Mouse (Mus musculus) hindbrain, embryonic 15.5 days (tissue): ENCODE data around the gene Gm10142. TPM values are rescaled to one million over a fixed set of nuclear protein-coding genes. Genes with fewer than 3 reads are reported as not detected.
"Not testable (repeated sequence)": the region's sequence is repeated elsewhere in the genome, so short reads cannot be mapped to it uniquely, and the experiment has no call there.

Source experiments
- ATAC-seq: fragments of 200-750 bp; cut with Nextera tagmentation; 2 replicates; pipeline ENCODE4 v1.8.0; 2017; ENCODE audit warnings: low read depth, moderate number of reproducible peaks, moderate TSS enrichment; ENCODE audit not compliant: low FRiP score
- H3K27ac ChIP-seq: fragments of 300-500 bp; sonication (generic); replicated peaks from 2 replicates; pipeline ENCODE4 v1.5.1; 2015; ENCODE audit warnings: mild to moderate bottlenecking, inconsistent platforms
- H3K27me3 ChIP-seq: fragments of 300-500 bp; sonication (generic); 2 replicates; pipeline ENCODE4 v1.6.1; 2015; ENCODE audit warnings: control low read depth, inconsistent platforms
- H3K36me3 ChIP-seq: fragments of 300-500 bp; sonication (generic); 2 replicates; pipeline ENCODE4 v1.6.1; 2015; ENCODE audit warnings: control low read depth, inconsistent platforms
- H3K4me1 ChIP-seq: fragments of 300-500 bp; sonication (generic); replicated peaks from 2 replicates; pipeline ENCODE4 v1.6.1; 2015; ENCODE audit warnings: control low read depth, inconsistent platforms
- H3K4me2 ChIP-seq: fragments of 300-500 bp; sonication (generic); 2 replicates; pipeline ENCODE4 v1.6.1; 2015; ENCODE audit warnings: moderate library complexity, mild to moderate bottlenecking, inconsistent platforms
- H3K4me3 ChIP-seq: fragments of 300-500 bp; sonication (generic); 2 replicates; pipeline ENCODE4 v1.5.1; 2015; ENCODE audit warnings: mild to moderate bottlenecking, inconsistent platforms
- H3K9ac ChIP-seq: fragments of 300-500 bp; sonication (generic); 2 replicates; pipeline ENCODE4 v1.6.1; 2015; ENCODE audit warnings: inconsistent platforms
- H3K9me3 ChIP-seq: fragments of 300-500 bp; sonication (generic); 2 replicates; pipeline ENCODE4 v1.6.1; 2016; ENCODE audit warnings: control low read depth, inconsistent platforms
- WGBS: fragments of 180-500 bp; shearing (Covaris S2); methylation state at CpG from one replicate; pipeline ENCODE4 v1.1.7; 2015; 5-methylcytosine and 5-hydroxymethylcytosine counted together
- polyA plus RNA-seq: library from polyadenylated mRNA; unstranded; fragments of >200 nt; fragmentation: Nextera tagmentation; extraction: Ambion mirVana; gene quantifications from 2 replicates; pipeline ENCODE4 v1.2.1, GENCODE M21; 2015

Gm10142 gene
- polyA plus RNA-seq, 1 experiment from 2014 or later, result not detected

DNA sequence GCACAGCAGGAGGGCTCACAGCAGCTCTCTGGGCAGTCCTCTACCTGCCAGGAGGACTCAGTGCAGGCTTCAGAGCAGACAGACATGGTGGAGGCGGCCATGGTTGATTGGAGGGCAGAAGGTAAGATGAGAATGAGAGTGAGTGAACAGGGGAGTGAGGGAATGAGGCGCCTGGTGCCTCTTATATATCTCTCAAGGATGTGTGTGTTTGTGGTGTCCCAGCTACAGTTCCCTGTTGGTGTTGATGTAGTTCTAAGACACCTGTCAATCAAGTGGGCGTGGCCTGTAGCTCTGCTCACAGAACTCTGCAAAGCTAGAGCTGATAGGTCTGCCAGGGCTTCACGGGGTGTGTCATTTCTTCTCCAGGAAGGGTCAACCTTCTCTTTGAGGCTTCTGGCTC, 18.5 kb upstream of the Gm10142 start, which contains the start of gene Gm9508:
Gene Gm9508, minus strand, starts transcription at position 101 of the 400 bp plus-strand sequence.
- Histone ChIP-seq H3K4me3 (no peak within 1 kb of the TSS), H3K36me3 (no peaks in the 10 kb centered on the region), H3K27me3 (no peaks in the 10 kb centered on the region), H3K27ac (no peak within 1 kb of the TSS), H3K9ac (no peak within 1 kb of the TSS), H3K4me2 (no peak within 1 kb of the TSS), H3K9me3 (no peaks in the 10 kb centered on the region), H3K4me1 (no peaks in the 10 kb centered on the region)
- 43% methylated on average over 4 of the region's 4 CpGs for WGBS
- no peak for ATAC-seq

DNA sequence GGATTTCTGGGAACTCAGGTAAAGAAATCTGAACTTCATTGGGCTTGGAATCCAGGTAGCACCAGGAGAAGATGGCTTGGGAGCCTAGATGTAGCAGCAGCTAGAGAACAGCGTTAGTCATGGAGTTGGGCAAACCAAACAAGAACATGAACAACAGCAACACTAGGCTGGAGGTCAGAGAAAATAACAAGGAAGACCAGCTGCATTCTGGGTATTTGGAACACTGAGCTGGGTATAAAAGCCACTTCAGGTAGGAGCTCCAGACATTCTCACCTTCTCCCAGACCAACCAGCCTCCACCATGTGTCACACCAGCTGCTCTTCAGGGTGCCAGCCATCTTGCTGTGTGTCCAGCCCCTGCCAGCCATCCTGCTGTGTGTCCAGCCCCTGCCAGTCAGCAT, 9.3 kb upstream of the Gm10142 start, which contains the start of gene Gm10272:
Gene Gm10272, plus strand, starts transcription at position 301 of the 400 bp plus-strand sequence.
- Histone ChIP-seq H3K36me3 (no peaks in the 10 kb centered on the region), H3K9ac (no peak within 1 kb of the TSS), H3K4me3 (no peak within 1 kb of the TSS), H3K4me1 (no peaks in the 10 kb centered on the region), H3K4me2 (no peak within 1 kb of the TSS), H3K9me3 (no peaks in the 10 kb centered on the region), H3K27ac (no peak within 1 kb of the TSS), H3K27me3 (no peaks in the 10 kb centered on the region)
- ATAC-seq, result no peak
- 94% methylated on average over 1 of the region's 1 CpGs for WGBS

DNA sequence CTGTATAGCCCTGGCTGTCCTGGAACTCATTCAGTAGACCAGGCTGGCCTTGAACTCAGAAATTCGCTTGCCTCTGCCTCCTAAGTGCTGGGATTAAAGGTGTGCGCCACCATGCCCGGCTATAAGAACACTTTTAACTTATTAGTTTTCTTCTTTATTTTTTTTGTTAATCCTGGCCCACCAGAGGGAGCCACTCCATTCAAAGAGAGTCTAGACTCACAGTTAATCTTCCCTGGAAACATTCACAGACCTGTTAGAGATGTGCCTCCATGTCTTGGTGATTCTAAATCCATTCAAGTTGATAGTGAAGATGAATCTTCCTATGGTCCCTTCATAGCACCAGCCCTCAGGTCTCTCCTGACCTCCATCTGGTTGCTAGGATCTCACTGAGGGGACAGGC, 5.8 kb upstream of the Gm10142 start:
- no peak for ATAC-seq
- 80% methylated on average over 3 of the region's 3 CpGs for WGBS
- Histone ChIP-seq H3K36me3 (no peaks in the 10 kb centered on the region), H3K4me3 (no peak overlapping the region), H3K9me3 (no peaks in the 10 kb centered on the region), H3K9ac (no peak overlapping the region), H3K27ac (no peak overlapping the region), H3K27me3 (no peaks in the 10 kb centered on the region), H3K4me2 (no peak overlapping the region), H3K4me1 (no peaks in the 10 kb centered on the region)

DNA sequence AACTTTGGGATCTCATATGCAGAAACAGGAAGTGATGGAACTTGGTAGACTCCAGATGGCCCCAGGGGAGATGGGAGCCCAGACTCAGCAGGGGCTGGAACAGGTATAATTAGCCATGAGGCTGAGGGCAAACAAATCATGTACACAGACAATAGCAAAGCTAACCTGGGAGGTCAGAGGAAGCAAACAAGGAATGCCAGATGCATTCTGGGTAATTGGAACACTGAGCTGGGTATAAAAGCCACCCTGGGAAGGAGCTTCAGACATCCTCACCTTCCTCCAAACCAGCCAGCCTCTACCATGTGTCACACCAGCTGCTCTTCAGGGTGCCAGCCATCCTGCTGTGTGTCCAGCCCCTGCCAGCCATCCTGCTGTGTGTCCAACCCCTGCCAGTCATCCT, 4.5 kb upstream of the Gm10142 start, which contains the start of gene Gm10024:
Gene Gm10024, plus strand, starts transcription at position 301 of the 400 bp plus-strand sequence.
- not testable (repeated sequence) for H3K4me3 ChIP-seq, ATAC-seq, H3K36me3 ChIP-seq, H3K9me3 ChIP-seq, H3K27ac ChIP-seq, H3K9ac ChIP-seq, H3K4me1 ChIP-seq, H3K4me2 ChIP-seq, H3K27me3 ChIP-seq

DNA sequence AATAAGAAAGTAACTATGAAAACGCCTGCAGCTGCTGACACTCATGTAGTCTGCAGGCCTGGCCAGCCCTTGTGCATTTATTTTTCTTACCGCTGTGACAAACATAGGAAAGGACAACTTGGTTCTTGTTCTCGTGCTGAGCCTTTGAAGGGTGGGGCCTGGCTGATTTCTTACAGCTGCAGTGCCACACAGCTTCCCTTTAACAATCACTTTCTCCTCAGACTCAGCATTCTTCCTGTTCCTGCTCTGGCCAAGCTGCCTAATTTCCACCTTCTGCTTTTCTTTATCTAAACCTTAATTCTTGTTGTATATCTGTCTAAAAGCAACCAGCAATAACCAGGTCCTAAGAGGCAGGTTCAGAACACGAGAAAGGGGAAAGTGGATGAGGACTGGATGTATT, 1.9 kb upstream of the Gm10142 start:
- H3K4me3 ChIP-seq, result no peak overlapping the region
- no peak overlapping the region for H3K9ac ChIP-seq
- H3K9me3 ChIP-seq, result no peaks in the 10 kb centered on the region
- H3K27ac ChIP-seq, result no peak overlapping the region
- H3K4me1 ChIP-seq, result no peaks in the 10 kb centered on the region
- 72% methylated on average over 4 of the region's 4 CpGs for WGBS
- H3K27me3 ChIP-seq, result no peaks in the 10 kb centered on the region
- no peaks in the 10 kb centered on the region for H3K36me3 ChIP-seq
- H3K4me2 ChIP-seq, result no peak overlapping the region
- no peak for ATAC-seq

DNA sequence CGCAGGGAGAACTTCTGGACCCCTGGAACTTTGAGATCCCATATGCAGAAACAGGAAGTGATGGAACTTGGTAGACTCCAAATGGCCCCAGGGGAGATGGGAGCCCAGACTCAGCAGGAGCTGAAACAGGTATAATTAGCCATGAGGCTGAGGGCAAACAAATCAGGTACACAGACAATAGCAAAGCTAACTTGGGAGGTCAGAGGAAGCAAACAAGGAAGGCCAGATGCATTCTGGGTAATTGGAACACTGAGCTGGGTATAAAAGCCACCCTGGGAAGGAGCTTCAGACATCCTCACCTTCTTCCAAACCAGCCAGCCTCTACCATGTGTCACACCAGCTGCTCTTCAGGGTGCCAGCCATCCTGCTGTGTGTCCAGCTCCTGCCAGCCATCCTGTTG, 4.7 kb downstream of the Gm10142 start, which contains the start of gene Krtap12-1:
Gene Krtap12-1, plus strand, starts transcription at position 301 of the 400 bp plus-strand sequence.
- H3K36me3 ChIP-seq, H3K9me3 ChIP-seq: not testable (repeated sequence)
- WGBS, result 84% methylated on average over 1 of the region's 1 CpGs

DNA sequence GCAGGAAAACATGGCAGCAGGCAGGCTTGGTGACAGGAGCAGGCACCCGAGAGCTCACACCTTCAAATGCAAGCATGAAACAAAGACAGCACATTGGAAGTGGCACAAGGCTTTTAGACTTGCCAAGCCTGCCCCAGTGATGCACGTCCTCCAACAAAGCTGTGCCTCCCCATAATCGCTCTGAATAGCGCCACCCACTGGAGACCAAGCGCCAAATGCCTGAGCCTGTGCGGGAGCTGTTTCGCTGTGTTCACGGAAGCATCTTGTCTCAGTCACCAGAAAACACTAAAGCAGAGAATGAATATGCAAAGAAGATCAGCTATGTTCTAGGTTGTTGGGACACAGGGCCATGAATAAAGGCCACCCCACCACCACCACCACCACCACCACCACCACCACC, 9.2 kb downstream of the Gm10142 start:
- no peaks in the 10 kb centered on the region for H3K4me1 ChIP-seq
- ATAC-seq, result no peak
- 76% methylated on average over 8 of the region's 8 CpGs for WGBS
- H3K4me2 ChIP-seq, result no peak overlapping the region
- no peaks in the 10 kb centered on the region for H3K9me3 ChIP-seq
- no peaks in the 10 kb centered on the region for H3K36me3 ChIP-seq
- H3K9ac ChIP-seq, result no peak overlapping the region
- no peak overlapping the region for H3K27ac ChIP-seq
- H3K4me3 ChIP-seq, result no peak overlapping the region
- no peaks in the 10 kb centered on the region for H3K27me3 ChIP-seq

More for the DNA sequence above, 4.7 kb downstream of the Gm10142 start, which contains the start of gene Krtap12-1:
- H3K27me3 ChIP-seq, H3K27ac ChIP-seq, H3K4me2 ChIP-seq, H3K4me3 ChIP-seq, H3K9ac ChIP-seq, ATAC-seq, H3K4me1 ChIP-seq: not testable (repeated sequence)

DNA sequence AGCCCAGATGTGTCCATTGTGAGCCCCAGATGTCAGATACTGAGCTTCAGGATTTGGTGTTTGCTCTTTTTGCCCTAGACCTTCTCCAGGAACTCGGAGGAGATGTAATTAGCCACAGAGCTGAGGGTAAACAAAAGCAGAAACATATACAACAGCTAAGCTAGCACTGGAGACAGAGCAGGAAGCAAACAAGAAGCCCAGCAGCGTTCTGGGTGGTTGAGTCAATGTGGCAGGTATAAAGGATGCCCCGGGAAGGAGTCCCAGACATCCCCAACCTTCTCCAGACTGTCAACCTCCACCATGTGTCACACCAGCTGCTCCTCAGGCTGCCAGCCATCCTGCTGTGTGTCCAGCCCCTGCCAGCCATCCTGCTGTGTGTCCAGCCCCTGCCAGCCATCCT, 10.6 kb downstream of the Gm10142 start, which contains the start of gene Gm10100:
Gene Gm10100, plus strand, starts transcription at position 301 of the 400 bp plus-strand sequence.
- H3K4me3 ChIP-seq, result no peak within 1 kb of the TSS
- H3K9ac ChIP-seq, result no peak within 1 kb of the TSS
- H3K4me1 ChIP-seq, result no peaks in the 10 kb centered on the region
- H3K9me3 ChIP-seq, result no peaks in the 10 kb centered on the region
- no peak for ATAC-seq
- H3K27ac ChIP-seq, result no peak within 1 kb of the TSS
- 36% methylated on average over 3 of the region's 3 CpGs for WGBS
- H3K27me3 ChIP-seq, result no peaks in the 10 kb centered on the region
- H3K4me2 ChIP-seq, result no peak within 1 kb of the TSS
- no peaks in the 10 kb centered on the region for H3K36me3 ChIP-seq

DNA sequence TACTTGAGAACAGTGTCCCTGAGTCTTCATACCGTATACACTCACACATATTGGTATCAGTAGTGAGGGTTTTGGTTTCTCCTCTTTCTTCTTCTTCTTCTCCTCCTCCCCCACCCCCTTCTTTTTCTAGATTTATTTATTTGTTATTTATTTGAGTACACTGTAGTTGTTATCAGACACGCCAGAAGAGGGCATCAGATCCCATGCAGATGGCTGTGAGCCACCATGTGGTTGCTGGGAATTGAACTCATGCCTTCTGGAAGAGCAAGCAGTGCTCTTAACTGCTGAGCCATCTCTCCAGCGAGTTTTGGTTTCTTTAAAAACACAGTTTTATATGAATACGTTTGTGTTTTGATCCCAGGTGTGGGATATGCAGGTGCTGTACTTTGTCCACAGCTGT, 12.7 kb downstream of the Gm10142 start:
- Histone ChIP-seq H3K36me3 (no peaks in the 10 kb centered on the region), H3K9ac (no peak overlapping the region), H3K4me3 (no peak overlapping the region), H3K4me1 (no peaks in the 10 kb centered on the region), H3K27me3 (no peaks in the 10 kb centered on the region), H3K9me3 (no peaks in the 10 kb centered on the region), H3K4me2 (no peak overlapping the region), H3K27ac (no peak overlapping the region)
- ATAC-seq, result no peak
- WGBS, result 71% methylated on average over 4 of the region's 4 CpGs

DNA sequence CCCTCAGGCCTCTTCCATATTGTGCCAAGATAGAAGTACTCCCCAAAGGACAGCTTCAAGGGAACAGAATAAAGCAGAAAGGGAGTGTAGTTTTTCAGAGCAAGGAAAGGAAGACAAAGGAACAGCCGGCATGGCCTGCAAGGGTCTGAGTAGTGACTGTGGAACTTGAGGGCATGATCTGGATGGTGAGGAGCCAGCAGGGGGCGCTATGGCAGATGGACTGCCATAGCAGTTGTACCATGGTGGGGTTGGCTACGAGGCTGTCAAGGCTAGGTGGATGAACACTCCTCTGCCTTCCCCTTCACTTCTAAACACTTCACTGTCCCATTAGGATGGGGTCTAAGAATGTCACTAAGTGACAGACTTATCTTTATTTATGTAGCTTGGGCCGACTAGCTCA, 13.6 kb downstream of the Gm10142 start:
- Histone ChIP-seq H3K9ac (no peak overlapping the region), H3K9me3 (no peaks in the 10 kb centered on the region), H3K36me3 (no peaks in the 10 kb centered on the region), H3K27me3 (no peaks in the 10 kb centered on the region), H3K27ac (no peak overlapping the region), H3K4me1 (no peaks in the 10 kb centered on the region), H3K4me2 (no peak overlapping the region), H3K4me3 (no peak overlapping the region)
- WGBS, result 56% methylated on average over 4 of the region's 4 CpGs
- no peak for ATAC-seq

DNA sequence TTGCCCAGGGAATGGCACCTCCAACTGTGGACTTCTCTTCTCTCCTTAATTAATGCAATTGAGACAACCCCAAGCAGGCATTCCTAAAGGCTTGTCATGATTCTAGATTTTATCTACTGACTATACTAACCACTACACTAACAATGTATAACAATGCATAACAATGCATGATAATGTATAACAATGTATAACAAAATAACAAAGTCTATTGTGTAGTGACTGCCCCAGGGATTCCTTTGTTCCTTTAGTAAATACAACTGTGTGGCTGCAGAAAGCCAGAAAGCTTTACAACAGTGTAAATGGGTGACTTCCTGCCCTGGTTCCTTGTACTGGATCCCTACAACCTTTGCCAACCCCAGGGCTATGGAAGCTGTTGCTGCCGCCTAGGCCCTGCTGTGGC, 20.3 kb downstream of the Gm10142 start:
- Histone ChIP-seq H3K27ac (no peak overlapping the region), H3K27me3 (no peaks in the 10 kb centered on the region), H3K4me2 (no peak overlapping the region), H3K36me3 (no peaks in the 10 kb centered on the region), H3K9ac (no peak overlapping the region), H3K4me3 (no peak overlapping the region), H3K9me3 (no peaks in the 10 kb centered on the region), H3K4me1 (no peaks in the 10 kb centered on the region)
- 85% methylated on average over 1 of the region's 1 CpGs for WGBS
- no peak for ATAC-seq

DNA sequence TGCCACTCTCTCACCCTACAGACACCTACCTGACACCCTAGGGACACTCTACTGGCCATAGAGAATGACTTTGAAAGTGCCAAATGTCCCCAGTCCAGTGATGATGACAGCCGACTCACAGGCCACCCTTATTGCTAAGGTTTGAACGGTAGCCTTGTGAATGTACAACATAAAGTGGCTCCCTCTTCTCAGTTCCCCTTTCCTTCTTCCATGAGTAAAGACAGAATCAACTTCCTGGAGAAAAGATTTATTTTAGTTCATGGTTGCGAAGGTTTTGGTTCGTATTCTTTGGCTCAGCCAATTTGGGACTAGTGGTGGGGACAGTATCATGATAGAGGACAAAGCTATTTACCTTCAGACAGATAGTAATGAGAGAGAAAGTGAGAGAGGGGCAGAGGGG, 23.3 kb downstream of the Gm10142 start:
- no peaks in the 10 kb centered on the region for H3K9me3 ChIP-seq
- H3K4me3 ChIP-seq, result no peak overlapping the region
- no peaks in the 10 kb centered on the region for H3K4me1 ChIP-seq
- ATAC-seq, result no peak
- H3K4me2 ChIP-seq, result no peak overlapping the region
- no peaks in the 10 kb centered on the region for H3K36me3 ChIP-seq
- no peaks in the 10 kb centered on the region for H3K27me3 ChIP-seq
- no peak overlapping the region for H3K9ac ChIP-seq
- no peak overlapping the region for H3K27ac ChIP-seq
- 94% methylated on average over 4 of the region's 4 CpGs for WGBS
